Mouse (Mus musculus) spleen, postnatal 36 days (tissue): ENCODE measurements around the gene Zfp811.

Experiments used
- DNase-seq, 2 experiments: peaks; one replicate each; pipeline ENCODE4 v3.0.0; 2022; ENCODE audit warnings: low spot score in 2 of 2, mixed read lengths in 1 of 2

Zfp811 gene

GRCm38 (mm10) chr17:32753634-32754033, 56.1 kb downstream of the Zfp811 start:
- DNase-seq: no peak

GRCm38 (mm10) chr17:32752813-32753360, 56.8 kb downstream of the Zfp811 start:
- no peak for DNase-seq

- DNase-seq: no peak
Measured at GRCm38 (mm10) chr17:32750611-32751010, 59.1 kb downstream of the Zfp811 start.
